Mouse (Mus musculus): ENCODE results near the gene Scly. TPM values are rescaled to one million over a fixed set of nuclear protein-coding genes. Genes with fewer than 3 reads are reported as not detected.

Scly gene
- polyA plus RNA-seq, 1 experiment from 2014 or later, result 98.6 TPM

DNA sequence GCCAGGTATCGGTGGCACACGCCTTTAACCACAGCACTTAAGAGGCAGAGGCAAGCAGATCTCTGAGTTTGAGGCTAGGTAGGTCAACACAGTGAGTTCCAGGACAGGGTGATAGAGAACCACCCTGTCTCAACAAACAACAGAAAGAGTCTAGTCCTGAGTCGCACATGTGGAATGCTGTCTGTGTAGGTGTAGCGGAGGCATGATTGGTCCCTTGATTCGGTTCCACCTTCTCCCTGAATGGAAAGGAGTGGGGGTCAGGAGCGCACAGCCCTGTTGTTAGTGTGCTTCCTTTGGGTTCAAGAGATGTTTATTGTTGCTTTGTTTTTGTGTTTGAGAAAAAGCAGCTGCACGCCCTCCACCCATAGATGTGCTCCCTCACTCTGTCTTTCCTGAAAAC, 35.6 kb upstream of the Scly start:
- H3K27me3 ChIP-seq, result no peaks in the 10 kb centered on the region
- ChIA-PET CTCF (interaction anchor here (1.4 to 1.8 kb wide), 6 partner anchors 11 to 54 kb away, joined by 3 to 8 read pairs (median 4); partner anchors contain the start of gene Scly), POLR2A (interaction anchor here (0.6 to 1.5 kb wide), 3 partner anchors 12 to 555 kb away, joined by 3 to 11 read pairs (median 4); partner anchors contain the start of gene Ube2f)
- DNase-seq (ENCODE audit: low read depth, low spot score) (no peak), ATAC-seq (no peak)
- no peak for TF ChIP-seq CTCF (IDR thresholded peaks at IDR 0.05)
- in situ Hi-C loops (cut with MboI; ENCODE audit: low pct_unique_long_range_greater_than_20kb), result no loop called here

DNA sequence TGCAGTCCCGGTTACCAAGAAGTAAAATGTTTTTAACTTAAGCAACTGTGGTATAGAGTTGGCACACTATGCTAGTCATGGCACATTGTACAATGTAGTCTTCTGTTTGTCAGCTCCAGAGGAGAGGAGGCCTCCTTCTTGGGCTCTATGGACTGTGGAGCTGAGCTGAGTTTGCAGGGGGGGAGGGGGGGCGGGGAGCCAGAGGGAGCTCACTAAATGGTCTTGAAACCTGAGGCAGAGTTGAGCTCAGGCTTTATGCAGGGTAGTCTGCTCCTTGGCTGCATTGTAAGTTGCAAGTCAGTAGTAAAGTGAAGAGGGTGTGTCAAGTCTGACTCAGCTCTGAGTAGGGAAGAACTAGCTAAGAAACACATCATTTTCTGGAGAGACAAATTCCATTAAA, 25.9 kb upstream of the Scly start:
- ChIA-PET POLR2A (no interaction called here), CTCF (interaction anchor here (0.8 to 1.0 kb wide), 3 partner anchors 14 to 20 kb away, joined by 3 to 4 read pairs (median 4); no protein-coding TSS in a partner anchor)
- no peak for TF ChIP-seq CTCF (IDR thresholded peaks at IDR 0.05)
- DNase-seq (ENCODE audit: low read depth, low spot score), result no peak
- in situ Hi-C loops (cut with MboI; ENCODE audit: low pct_unique_long_range_greater_than_20kb), result no loop called here
- no peaks in the 10 kb centered on the region for H3K27me3 ChIP-seq
- no peak for ATAC-seq

DNA sequence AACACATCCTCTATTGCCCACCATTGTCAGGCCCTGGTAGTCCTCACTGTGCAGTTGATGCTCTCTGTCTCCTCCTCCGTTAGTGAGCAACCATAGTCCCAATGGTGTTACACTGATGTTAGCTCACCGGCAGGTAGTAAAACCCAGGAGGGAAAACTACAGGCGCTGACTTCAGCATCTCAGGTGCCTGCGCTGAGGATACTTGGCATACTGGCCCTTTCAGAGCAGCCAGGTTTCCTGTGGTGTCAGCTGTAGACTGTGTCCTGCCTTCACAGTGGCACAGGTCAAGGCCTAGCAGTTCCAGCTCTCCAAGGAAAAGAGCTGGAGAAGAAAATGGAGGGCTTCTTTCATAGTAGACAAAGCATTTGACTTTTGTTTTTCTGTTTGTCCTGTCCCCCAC, 21.6 kb upstream of the Scly start:
- H3K27me3 ChIP-seq, result no peaks in the 10 kb centered on the region
- in situ Hi-C loops (cut with MboI; ENCODE audit: low pct_unique_long_range_greater_than_20kb), result no loop called here
- no peak for ATAC-seq
- DNase-seq (ENCODE audit: low read depth, low spot score), result no peak
- no peak for TF ChIP-seq CTCF (IDR thresholded peaks at IDR 0.05)
- ChIA-PET CTCF (interaction anchor here (0.5 kb wide), 1 partner anchor 69 kb away, joined by 3 read pairs; no protein-coding TSS in a partner anchor), POLR2A (no interaction called here)

DNA sequence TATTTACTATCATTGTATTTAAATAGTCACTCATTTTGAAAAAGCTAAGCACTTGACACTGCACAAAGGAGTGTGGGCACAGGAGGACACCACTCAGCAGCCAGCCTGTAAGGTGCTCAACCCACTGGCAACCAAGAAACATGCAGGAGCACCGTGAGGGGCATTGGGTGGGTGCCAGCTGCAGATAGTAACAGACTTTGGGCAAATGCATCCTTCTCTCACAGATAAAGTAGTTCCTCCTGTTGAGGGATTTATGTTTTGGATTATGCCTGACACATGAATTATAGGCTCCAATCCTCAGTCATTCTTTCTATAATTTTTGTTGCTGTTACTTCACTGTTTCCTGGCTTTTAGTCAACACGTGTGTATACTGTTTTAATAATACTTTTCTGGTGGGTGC, 20.7 kb upstream of the Scly start:
- ATAC-seq (no peak), DNase-seq (ENCODE audit: low read depth, low spot score) (no peak)
- H3K27me3 ChIP-seq, result no peaks in the 10 kb centered on the region
- ChIA-PET CTCF (interaction anchor here (0.8 kb wide), 1 partner anchor 9 kb away, joined by 3 read pairs; no protein-coding TSS in a partner anchor), POLR2A (no interaction called here)
- in situ Hi-C loops (cut with MboI; ENCODE audit: low pct_unique_long_range_greater_than_20kb), result no loop called here
- TF ChIP-seq CTCF (IDR thresholded peaks at IDR 0.05), result no peak

DNA sequence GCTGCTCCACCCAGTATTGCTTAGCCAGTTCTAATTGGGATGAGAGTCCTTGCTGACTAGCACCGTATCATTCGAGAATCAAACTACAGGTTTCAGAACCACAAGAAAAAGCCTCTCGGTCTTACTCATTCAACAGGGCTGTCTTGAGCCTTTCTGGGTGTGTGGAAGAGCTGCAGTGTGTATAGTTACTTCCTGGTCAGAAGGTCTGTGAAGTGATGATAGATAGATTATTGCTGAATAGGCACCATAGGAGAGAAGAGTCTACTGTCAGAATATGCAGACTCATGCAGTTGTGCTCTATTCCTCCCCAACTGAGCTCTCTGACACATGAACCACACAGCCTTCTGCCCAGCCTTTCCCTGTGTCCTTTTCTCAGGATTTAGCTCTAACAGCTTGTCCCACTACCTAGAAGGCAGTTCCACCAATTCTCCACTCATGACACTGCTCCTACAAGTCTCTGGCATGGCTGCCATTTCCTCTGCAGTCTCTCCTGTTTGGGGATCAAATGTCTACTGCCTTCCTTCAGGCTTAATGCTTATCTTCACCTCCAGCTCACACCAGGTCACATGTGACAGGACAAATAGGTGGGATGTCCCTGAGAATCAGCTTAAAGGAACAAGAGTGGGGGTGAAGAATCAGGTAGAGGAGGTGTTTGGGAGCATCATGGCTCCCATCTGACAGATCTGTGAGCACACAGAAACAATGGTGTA, 19.6 kb upstream of the Scly start:
- POLR2A ChIA-PET, result interaction anchor here (0.6 kb wide), 1 partner anchor 40 kb away, joined by 3 read pairs; no protein-coding TSS in a partner anchor
- ATAC-seq, result no peak
- H3K27me3 ChIP-seq, result no peaks in the 10 kb centered on the region
- in situ Hi-C loops (cut with MboI; ENCODE audit: low pct_unique_long_range_greater_than_20kb), result no loop called here
- CTCF ChIA-PET, result no interaction called here
- TF ChIP-seq CTCF (IDR thresholded peaks at IDR 0.05), result no peak
- no peak for DNase-seq (ENCODE audit: low read depth, low spot score)

DNA sequence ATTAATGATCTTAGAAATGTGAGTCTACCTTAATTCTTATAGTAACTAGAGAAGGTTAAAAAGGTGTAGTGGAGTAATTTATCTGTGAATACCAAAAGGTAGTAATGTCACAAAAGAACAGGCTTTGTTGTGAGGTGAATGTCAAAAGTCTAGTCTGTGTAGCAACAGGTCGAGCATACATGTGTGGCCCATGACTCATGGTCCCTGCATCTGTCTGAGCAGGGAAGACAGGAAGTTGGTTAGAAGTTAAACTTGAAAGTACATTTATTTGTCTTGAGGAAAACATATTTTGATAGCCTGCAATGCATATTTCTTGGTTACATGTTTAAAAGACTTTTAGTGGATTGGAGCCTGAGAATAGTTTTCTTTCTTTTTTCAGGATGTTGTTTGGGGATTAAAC, 19.0 kb upstream of the Scly start:
- TF ChIP-seq CTCF (IDR thresholded peaks at IDR 0.05), result no peak
- ChIA-PET POLR2A (interaction anchor here (0.6 kb wide), 1 partner anchor 39 kb away, joined by 3 read pairs; no protein-coding TSS in a partner anchor), CTCF (no interaction called here)
- H3K27me3 ChIP-seq, result no peaks in the 10 kb centered on the region
- no peak for ATAC-seq
- in situ Hi-C loops (cut with MboI; ENCODE audit: low pct_unique_long_range_greater_than_20kb), result no loop called here
- DNase-seq (ENCODE audit: low read depth, low spot score), result no peak

DNA sequence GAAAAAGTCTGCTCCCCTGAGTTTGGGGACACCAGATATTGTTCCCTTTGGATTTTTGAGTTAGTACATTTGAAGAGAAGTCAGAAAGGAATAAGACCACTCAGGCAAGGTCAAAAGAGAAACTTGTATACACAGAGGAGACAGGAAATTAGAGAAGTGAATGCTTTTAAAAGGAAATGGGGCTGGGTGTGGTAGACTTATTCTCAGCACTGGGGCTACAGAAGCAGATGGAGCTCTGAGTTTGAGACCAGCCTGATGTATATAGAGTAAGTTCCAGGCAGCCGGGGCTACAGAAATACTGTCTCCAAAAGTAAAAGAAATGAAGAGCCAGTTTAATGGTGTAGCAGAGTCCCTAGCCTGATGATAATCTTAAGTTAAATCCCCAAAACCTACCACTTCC, 15.6 kb upstream of the Scly start:
- in situ Hi-C loops (cut with MboI; ENCODE audit: low pct_unique_long_range_greater_than_20kb), result no loop called here
- H3K27me3 ChIP-seq, result no peaks in the 10 kb centered on the region
- ChIA-PET POLR2A (interaction anchor here (0.8 to 0.9 kb wide), 2 partner anchors 15 to 17 kb away, joined by 3 to 4 read pairs; partner anchors contain the start of gene Scly), CTCF (interaction anchor here (1.5 kb wide), 1 partner anchor 20 kb away, joined by 4 read pairs; no protein-coding TSS in a partner anchor)
- TF ChIP-seq CTCF (IDR thresholded peaks at IDR 0.05), result no peak
- ATAC-seq, result no peak
- DNase-seq (ENCODE audit: low read depth, low spot score), result no peak

DNA sequence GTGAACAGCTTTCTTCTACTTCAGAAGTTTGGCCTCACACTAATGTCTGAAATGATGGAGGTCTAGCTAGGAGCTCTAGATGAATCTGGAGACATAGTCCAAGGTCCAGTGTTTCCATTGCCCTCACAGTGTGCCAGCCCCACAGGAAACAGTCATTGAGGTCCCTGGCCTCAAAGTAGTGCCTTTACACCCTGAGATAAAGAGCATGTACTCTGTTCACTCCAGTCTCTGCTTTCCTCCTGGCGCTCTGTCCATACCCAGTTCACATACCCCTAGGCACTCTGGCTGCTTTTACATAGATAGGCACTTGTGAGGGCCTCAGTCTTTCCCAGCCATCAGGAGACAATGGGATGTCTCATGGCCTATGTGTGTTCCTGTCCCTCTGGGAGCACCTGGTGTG, 8.8 kb upstream of the Scly start:
- TF ChIP-seq CTCF (IDR thresholded peaks at IDR 0.05), result no peak
- DNase-seq (ENCODE audit: low read depth, low spot score) (no peak), ATAC-seq (no peak)
- no peaks in the 10 kb centered on the region for H3K27me3 ChIP-seq
- in situ Hi-C loops (cut with MboI; ENCODE audit: low pct_unique_long_range_greater_than_20kb), result no loop called here
- CTCF ChIA-PET, result no interaction called here
- POLR2A ChIA-PET, result interaction anchor here (0.8 to 2.4 kb wide), 5 partner anchors 9 to 38 kb away, joined by 3 to 9 read pairs (median 4); partner anchors contain the start of gene Scly

DNA sequence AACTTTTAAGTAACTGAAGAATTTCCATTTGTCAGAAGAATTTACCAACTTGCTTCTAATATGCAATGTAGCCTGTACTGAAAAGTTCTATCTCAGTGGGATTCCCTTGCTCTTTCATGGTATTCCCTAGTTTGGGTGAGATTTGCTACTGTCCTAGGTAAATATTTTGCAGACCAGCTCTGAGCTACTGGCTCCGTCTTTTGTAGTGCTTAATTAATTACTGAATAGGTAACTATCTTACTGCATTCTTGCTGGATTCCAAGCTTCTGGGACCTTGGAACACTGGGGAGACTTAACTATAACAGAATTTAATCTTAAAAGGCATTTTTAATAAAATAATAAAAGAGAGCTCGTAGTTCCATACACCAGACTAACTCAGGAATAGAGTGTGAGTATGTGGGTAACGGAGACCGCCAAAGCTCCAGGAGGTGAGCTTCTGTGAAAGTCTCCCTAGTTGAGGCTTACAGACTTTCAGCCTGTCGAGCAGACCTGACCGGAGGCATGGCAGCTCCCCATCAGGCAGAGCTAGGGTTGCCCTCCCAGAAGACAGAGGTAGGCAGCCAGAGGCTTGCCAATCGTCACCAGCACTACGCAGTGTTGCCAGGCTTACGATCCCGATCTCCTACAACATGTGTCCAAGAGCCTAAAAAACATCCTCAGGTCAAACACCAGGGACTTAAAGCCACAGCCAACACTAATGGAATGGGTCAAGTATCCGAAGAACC, 5.9 kb upstream of the Scly start:
- ATAC-seq (no peak), DNase-seq (ENCODE audit: low read depth, low spot score) (no peak)
- POLR2A ChIA-PET, result interaction anchor here (1.0 kb wide), 1 partner anchor 37 kb away, joined by 6 read pairs; no protein-coding TSS in a partner anchor
- TF ChIP-seq CTCF (IDR thresholded peaks at IDR 0.05), result no peak
- CTCF ChIA-PET, result interaction anchor here (0.9 kb wide), 1 partner anchor 9 kb away, joined by 3 read pairs; no protein-coding TSS in a partner anchor
- H3K27me3 ChIP-seq, result no peaks in the 10 kb centered on the region
- in situ Hi-C loops (cut with MboI; ENCODE audit: low pct_unique_long_range_greater_than_20kb), result loop anchor here (5.0 kb wide), 1 partner anchor 40 kb away; the partner anchor contains the start of gene Ube2f

DNA sequence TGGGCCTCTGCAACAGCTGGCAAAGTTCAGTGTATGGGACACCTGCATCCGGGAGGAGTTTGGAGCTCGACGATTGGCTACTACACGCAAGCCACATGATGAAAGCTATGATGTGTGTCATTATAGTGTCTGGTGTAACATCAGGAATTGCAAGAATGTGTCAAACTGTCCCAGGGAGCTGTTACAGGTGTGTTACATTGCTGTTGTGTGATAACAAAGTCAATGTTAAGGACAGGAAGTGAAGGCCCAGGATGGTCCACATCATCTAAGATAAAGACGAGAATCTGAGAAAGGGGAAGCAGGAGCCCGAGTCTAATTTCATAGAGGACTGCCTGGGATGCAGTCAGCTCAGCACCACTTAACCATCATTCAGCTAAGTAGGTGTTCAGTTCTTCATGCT, 2.6 kb upstream of the Scly start:
- ATAC-seq (no peak), DNase-seq (ENCODE audit: low read depth, low spot score) (no peak)
- ChIA-PET CTCF (interaction anchor here (0.8 to 1.2 kb wide), 2 partner anchors 9 to 27 kb away, joined by 3 read pairs; no protein-coding TSS in a partner anchor), POLR2A (interaction anchor here (0.5 kb wide), 1 partner anchor 17 kb away, joined by 3 read pairs; no protein-coding TSS in a partner anchor)
- no peaks in the 10 kb centered on the region for H3K27me3 ChIP-seq
- in situ Hi-C loops (cut with MboI; ENCODE audit: low pct_unique_long_range_greater_than_20kb), result no loop called here
- no peak for TF ChIP-seq CTCF (IDR thresholded peaks at IDR 0.05)
